Mouse (Mus musculus) erythroid progenitor cell, adult 5-6 weeks (primary cell): Measurements from ENCODE around the gene Ttc23l. TPM values are rescaled to one million over a fixed set of nuclear protein-coding genes. Genes with fewer than 3 reads are reported as not detected.
"Not testable (repeated sequence)": the region's sequence is repeated elsewhere in the genome, so short reads cannot be mapped to it uniquely, and the experiment has no call there.

Source experiments
- ATAC-seq: replicated peaks from 2 replicates; pipeline ENCODE4 v1.8.0; 2016; ENCODE audit warnings: moderate number of reproducible peaks, mild to moderate bottlenecking, moderate TSS enrichment, inconsistent platforms; ENCODE audit not compliant: poor library complexity, low FRiP score, severe bottlenecking
- total RNA-seq, 2 experiments: library from RNA; stranded (forward) in 1 of 2; stranded (reverse) in 1 of 2; fragments of 150-400 nt in 1 of 2; fragments of 186-747, 209-891 nt in 1 of 2; gene quantifications; 2 replicates each; pipeline versions ENCODE4 v1.2.3 to v1.2.4; 2015 to 2017; ENCODE audit warnings: low replicate concordance in 2 of 2

Ttc23l gene
- total RNA-seq (2015; ENCODE audit: low replicate concordance) = not detected in 2 replicates
- total RNA-seq (2017; ENCODE audit: low replicate concordance) = not detected in 2 replicates

DNA sequence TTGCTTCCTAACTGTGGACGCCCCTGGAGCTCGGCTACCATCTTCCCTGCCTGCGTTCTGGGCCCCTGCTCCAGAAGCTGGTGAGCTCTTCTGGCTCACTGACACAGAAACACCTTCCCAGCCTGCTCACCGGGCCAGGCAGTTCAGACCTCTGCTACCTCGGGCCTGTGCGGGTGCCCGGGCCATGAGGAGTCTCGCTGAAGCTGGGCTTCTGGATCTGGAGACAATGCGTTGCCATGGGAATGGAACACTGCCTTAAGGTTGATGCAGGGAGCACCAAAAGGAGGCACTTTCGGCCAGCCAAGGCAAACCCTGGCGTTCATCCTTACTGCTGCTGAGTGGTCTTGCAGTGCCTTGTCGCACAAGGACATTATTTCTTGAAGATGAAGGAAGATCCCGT is at the start of gene Ttc23l:
Gene Ttc23l, minus strand, starts transcription at position 204 of the 400 bp plus-strand sequence.
- no peak for ATAC-seq

DNA sequence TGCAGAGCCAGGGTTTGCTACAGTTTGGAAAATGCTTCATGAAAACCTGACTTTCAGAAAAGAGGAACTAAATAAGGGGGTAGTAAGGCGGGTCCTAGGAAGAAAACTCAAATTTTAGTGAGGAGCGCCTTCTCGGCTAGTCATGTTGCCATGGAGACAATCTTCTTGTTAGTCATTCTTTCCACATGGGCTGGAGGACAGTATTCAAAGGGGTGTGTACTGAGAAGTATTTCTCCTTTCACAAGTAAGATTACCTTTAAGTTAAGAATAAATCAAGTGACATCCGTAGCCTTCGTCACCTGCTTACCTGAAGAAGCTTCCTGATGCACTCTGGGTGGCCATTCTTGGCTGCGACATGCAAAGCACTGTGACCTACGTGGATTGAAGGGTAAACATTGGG is 40.9 kb upstream of the Ttc23l start:
- no peak for ATAC-seq

DNA sequence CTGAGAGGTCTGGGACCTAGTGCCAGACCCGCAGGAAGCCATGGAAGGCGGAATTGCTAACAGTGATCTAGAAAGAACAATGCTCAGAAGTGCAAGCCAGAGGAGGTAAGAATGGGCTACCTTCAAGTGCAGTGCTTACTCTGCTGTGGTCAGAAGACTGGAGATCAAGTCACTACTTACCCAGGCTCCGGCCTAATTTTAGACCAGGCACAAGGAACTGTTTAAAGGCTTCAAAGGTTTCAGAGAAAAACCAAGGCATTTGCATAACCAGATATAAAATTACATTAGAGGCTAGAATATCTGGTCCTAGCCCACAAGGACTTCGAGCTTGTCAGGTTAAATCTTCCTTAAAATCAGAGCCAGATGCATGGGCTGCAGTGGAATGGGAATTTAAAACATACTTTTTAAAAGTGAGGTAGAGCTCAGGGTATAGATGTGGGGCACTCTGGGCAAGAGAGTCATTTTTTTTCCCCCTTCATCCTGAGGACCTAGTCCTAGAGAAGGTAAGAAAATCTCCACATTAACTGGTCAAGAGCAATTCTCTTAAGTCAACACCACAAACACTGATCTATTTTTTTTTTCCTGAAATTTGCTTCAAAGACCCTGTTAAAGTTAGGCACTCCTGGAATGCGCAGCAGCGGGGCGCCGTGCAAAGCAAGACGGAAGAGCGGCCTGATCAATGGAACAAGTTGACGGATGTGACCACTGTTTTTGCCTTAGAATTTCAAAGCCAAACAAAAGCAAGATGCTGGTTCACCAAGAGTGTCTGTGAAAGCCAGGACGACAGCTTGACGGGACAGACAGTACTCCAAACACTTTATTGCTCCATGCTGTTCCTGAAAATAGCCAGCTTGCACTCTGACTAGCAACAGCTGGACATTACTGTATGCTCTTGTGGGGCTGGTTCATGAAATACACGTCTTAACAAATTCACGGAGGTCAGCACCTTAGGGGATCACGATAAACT is 40.1 kb upstream of the Ttc23l start:
- no peak for ATAC-seq

DNA sequence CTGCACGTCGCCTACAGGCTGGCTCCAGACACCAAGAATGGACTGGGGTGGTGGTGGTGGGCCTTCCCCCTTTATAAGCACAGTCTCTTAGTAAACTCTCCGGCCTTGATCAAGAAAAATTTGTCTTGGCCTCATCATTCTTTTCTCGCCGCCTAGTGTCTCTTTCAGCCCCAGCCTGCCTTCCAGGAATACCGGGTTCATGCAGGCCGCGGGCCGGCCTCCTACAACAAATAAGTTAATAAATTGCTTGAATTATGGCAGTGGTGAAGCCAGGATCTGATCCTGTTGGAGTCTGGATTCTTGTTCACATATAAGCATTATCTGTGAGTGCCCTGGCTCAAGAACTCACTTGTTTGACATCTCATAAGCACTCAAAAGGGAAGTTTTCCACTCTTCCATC is 38.4 kb upstream of the Ttc23l start:
- no peak for ATAC-seq

DNA sequence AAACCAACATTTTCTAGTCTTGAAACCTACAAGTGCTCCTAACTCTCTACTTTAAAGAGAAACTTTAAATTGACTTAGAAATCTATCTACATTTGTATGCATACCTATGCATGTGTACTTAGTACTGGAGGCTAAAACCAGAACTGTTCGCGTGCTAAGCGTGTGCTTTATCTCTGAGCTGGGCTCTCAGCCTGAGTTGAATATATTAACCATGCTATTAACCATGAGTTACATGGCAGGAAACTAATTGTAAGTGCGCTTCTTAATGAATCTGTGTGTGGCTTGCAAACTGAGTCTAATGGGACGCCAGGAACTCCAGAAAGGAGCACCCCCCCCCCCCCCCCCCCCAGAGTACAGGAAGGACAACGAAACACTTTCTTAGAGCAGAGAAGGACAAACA is 36.9 kb upstream of the Ttc23l start:
- ATAC-seq = no peak

DNA sequence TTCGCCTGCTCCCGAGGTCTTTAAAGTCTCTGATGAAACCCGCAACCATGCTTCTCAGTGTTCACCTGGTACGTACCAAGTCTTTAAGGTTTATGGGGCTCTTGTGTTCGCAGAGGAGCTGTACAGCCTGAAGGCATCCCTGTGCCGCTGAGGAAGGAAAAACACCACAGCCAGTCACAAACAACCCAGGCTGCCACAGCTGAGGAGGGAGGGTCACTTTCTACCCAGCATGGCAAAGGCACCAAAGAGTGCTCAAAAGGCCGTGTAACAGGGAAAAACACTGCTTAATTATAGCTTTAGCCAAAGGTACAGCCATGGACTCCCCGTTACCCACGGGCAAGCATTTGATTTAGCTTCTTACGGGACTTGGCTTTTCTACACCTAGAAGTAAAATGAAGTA is 36.4 kb upstream of the Ttc23l start:
- no peak for ATAC-seq

DNA sequence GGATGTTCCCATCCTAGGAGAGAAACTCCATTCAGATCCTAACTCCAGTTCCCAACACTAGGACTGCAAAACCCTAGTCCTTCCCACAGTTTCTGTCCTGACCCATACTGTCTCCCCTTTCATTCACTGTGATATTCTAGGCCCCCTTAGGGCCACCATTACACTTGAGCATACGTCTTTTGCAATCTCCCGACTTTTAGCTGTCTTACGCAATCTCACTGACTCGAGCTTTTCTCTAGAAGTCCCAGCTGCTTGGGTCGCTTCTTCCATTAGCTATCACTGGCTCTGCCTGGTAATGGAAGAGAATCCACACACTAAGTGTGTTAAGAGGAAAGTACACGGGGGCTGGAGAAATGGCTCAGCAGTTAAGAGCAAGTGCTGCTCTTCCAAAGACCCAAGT is 34.6 kb upstream of the Ttc23l start:
- no peak for ATAC-seq

DNA sequence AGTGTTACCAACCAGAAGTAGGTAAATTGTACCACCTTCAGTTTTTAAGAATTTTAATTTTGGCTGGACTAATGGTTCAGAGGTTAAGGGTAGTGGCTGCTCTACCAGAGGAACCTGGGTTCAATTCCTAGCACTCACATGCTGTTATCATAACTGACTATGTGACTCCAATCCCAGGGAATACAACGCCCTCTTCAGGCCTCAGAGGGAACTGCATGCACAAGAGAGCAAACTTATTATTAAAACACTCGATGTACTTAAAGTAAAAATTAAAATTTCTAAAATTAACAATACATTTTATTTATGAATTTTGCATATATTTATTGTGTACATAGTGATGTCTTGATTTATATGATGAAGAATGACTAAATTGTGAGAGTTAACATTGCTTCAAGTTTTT is 28.1 kb upstream of the Ttc23l start:
- no peak for ATAC-seq

DNA sequence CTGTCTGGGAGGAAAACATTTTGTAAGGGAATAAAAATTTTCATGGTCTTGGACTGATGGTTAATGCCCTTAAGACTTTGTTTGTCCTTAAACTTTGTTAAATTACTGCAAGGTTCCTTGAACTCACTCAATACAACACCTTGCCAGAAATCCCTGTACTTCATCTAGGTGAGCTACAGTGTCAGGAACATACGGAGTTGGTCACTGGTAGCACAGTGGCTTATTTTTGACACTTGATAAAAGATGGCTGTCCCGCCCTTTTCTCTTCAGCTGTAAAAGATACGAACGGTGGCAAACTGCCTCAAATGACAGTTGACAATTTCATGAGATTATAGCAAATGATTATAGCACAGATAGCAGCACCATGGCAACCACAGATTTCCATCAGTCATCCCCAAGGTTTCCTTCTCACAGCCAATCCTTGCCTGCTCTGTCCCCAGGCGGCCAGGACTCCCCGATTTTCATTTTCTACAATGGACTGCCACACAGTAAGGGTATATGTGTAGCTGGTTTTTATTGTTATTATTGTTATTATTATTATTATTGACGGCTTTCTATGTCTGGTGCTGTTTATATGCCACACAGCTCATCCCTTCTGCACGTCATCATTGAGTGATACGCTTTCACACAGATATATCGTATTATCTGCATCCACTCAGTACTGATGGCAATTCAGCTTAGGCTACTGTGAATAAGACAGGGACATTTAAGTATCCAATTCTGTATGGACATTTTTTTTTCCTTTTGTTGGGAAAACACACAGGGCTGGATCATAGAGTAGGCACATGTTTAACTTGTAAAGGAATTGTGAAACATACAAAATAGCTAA is 26.1 kb upstream of the Ttc23l start:
- no peak for ATAC-seq

DNA sequence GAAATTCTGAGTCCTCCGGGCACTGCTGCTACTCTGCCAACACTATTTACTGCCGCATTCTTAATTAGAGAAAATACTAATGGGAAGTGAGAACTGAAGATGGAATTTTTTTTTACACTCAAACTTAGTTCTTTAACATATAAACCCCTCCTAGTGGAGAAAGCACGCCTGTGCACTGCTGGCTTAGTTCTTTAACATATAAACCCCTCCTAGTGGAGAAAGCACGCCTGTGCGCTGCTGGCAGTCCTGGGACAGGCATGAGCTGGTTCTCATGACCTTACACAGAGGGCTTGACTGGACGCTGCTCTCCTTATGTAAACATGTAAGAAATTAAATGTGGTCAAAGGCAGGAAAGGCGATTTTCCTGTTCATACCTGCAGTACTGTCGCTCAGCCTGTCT is 24.9 kb upstream of the Ttc23l start:
- ATAC-seq = no peak

DNA sequence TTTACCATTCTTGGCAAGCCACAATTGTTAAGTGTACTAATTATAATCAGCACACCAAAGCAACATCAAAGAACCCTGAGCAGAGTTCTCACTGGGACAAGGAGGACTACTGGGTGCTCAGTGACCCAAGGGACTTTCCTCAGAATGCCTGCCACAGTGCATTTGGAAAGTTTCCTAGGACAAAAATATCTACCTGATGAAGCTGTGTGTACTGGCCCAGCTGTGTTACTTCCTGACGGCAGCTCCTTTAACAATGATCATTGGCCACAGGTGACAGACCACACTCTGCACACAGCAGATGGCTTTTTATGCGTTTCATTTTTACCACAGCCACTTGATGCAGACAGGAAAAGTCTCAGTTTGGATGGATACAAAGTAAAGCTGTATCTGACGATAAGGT is 20.7 kb upstream of the Ttc23l start:
- no peak for ATAC-seq

DNA sequence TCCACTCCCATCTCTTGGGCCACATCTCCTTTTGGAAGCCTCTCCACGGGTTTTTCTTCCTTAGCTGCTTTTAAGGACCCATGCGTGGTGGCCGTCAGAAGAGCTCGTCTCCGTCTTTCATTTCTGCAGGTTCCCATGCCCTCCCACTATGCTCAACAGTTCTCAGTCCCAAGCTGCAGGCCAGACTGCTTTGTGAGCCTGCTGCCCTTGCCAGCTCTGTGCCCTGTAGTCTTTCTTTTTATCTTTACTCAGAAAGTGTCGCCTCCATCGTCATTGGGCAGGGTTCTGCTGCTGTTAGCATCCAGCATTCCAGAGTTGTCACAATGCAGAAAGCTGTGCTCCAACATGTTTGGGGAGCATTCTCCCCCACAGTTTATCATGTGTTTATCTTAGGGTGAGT is 8.0 kb upstream of the Ttc23l start:
- ATAC-seq = no peak

DNA sequence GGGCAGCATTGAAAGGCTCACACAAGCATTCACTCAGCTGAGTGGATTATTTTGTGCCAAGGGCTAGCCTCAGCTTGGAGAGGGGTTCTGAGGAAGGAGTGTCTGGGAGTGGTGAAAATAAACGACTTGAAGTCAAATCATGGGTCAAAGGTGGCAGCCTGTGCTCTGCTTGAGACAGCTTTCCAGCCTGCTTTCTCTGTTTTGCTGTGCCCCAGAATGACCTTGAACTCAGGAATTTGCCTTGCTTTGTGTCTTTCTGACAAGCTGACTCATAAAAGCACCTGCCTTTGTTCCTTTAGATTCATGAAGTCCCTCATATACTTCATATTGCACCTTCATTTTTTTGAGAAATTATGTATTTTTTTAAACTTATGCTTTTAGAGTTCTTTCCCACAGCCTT is 5.7 kb upstream of the Ttc23l start:
- no peak for ATAC-seq

DNA sequence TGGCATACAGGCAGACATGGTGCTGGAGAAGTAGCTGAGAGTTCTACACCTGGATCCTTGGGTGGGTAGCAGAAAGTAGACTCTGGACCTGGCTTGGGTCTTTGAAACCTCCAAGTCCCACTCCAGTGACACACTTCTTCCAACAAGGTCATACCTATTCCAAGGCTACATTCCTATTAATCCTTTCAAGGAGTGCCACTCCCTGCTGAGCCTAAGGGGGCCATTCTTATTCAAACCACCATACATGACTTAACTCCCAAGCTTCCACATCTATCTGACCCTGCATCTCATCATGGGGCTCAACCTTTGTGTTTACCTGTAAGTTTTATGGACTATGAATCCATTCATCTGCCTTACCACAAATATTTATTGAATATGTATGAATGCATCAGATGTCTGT is 3.8 kb upstream of the Ttc23l start:
- ATAC-seq = no peak

DNA sequence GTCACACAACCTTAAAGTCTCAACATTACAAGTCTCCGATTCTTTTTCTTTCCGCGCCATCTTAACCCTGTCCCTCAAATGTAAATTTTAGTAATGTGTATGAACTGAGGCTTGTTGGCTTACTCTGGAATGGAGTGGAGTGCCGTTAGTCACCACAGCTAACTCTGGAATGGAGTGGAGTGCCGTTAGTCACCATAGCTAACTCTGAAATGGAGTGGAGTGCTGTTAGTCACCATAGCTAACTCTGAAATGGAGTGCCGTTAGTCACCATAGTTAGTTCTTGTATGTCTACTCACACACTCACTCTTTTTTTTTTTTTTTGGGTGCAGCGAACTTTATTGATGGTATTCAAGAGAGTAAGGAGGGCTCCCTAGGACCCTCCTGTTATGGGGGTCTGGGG is 1.5 kb upstream of the Ttc23l start:
- ATAC-seq = no peak

DNA sequence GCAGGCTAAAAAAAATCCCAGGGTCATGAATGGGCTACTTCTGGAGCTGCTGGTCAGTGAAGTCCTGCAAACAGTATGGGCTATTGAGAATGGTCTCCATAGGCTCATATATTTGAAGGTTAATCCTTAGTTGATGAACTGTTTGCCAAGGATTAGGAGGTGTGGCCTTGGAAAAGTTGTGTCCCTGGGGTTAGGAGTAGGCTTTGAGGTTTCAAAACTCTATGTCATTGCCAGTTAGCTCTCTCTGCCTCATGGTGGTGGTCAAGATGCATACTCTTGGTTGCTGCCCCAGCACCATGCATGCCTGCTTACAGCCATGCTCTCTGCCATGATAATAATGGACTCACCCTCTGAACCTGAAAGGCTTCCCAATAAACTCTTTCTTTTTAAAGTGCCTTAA is 4.1 kb downstream of the Ttc23l start:
- no peak for ATAC-seq

DNA sequence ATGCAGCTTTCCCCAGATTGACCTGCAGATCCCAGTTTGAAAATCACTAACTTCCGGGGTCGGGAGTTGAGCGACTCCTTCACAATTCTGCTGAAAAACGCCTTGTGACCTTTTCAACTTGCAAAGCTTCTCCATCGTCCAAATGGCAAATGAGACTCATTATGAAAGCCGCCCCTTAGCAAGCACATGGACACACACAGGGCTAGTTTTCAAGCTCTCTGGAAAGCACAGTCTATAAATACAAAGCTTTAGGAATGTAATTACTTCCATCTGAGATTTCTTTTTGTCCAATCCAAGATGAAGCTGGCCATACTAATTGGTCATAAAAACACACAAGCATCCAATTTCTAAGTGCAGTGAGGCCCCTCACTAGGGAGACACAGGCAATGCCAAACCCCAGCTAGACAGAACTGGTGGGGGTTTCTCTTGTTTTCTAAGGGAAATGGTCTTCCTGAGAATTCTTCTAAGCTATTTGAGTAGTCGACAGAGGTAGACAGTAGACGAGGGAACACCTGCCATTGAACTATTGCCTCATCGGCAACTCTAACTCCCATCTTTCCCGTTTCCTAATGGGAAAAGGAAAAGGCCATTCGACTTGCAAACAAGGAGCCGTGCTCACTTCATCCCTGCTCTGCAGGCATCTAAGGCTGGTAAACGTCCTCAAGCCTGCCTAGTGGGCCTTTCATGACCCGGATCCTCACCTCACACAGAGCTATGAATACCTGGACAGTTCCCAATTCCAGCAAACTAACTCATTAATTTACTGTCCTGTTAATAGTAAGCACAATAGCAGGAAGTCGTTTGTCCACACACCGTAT is 18.0 kb downstream of the Ttc23l start:
- ATAC-seq = 0 out of 2 replicates have a peak, but pooled peaks have one; percentile 42

DNA sequence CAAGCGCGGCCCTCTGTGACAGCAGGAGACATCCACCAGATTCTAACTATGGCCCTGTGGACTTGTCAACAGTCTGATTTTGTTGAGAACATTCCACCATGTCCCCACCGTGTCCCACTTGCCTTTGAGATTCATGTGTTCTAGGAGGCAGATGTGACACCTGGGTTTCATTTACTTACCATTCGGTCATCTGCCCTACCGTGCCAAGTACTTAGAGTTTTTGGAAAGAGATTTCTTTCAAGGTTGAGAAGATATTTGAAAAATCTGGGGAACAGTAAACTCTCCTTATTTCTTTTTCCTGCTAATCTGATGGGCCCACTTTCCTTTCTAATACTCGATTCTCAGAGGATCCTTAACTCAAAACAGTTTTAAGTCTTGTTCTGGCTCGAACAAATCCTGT is 22.5 kb downstream of the Ttc23l start:
- ATAC-seq = no peak

DNA sequence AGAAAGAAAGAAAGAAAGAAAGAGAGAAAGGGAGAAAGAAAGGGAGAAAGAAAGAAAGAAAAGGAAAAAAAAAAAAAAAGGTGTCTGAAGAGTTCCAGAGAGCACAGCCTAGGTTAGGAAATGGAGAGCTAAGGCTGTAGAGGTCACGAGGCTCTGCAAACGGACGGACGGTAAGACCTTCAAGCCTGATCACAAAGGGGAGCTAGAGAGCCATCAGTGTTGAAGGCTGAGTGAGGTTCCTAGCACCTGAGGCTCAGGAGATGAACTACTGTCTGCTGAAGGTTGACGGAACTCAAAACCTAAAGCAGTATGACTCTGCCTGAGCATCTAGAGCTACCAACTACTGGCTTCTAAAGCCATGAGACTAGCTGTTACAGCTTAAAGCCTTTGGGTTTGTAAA is 23.9 kb downstream of the Ttc23l start:
- no peak for ATAC-seq

DNA sequence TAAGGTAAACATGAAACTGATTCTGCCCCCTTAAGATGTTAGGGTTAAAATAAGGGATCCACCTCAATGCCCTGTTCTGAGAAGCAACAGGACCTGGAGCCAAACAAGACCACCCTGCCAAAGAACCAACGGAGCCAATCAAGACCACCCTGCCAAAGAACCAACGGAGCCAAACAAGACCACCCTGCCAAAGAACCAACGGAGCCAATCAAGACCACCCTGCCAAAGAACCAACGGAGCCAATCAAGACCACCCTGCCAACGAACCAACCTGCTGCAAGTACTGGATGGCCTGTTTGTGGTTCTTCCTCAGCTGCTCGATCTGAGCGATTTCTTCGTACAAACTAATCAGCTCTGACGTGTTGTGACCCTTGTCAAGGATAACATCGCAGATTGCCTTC is 25.1 kb downstream of the Ttc23l start:
- ATAC-seq = not testable (repeated sequence)
